Mouse (Mus musculus): ENCODE results near the gene Arhgap19. TPM values are rescaled to one million over a fixed set of nuclear protein-coding genes. Genes with fewer than 3 reads are reported as not detected.

The Arhgap19 gene
- polyA plus RNA-seq, 1 experiment from 2014 or later: 3.5 TPM

DNA sequence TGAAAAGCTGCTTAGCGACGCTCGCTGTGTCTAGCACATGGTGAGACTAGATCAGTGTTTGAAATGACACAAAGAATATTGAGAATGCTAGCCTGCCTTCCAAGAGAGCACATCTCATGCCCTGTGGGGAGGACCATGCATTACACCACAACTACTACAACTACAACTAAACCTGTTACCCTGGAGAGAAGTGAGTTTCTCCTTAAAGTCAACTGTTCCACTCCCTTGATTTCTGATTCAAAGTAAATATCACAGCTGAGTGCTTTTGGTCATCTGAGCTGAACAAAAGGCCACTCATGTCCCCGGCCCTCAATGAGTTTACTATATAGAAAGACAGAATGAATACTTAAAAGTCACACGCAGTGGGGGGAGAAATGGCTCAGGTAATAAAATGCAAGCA is 8.2 kb upstream of the Arhgap19 start:
- Histone ChIP-seq H3K9me3 (ENCODE audit: control insufficient read depth, low read length) (no peaks in the 10 kb centered on the region), H3K4me3 (ENCODE audit: low read depth, low read length) (no peak overlapping the region), H3K27ac (replicated peaks) (no peak overlapping the region), H3K4me1 (replicated peaks; ENCODE audit: control insufficient read depth, insufficient read depth) (no peaks in the 10 kb centered on the region), H3K4me2 (replicated peaks; ENCODE audit: low read depth) (no peak overlapping the region), H3K27me3 (ENCODE audit: control insufficient read depth, insufficient read depth, low read length) (no peaks in the 10 kb centered on the region), H3K36me3 (ENCODE audit: control insufficient read depth, insufficient read depth, low read length) (no peaks in the 10 kb centered on the region), H3K9ac (ENCODE audit: low read length) (no peak overlapping the region)
- DNase-seq (ENCODE audit: low spot score): no peak
- WGBS: 77% methylated on average over 5 of the region's 5 CpGs
- TF ChIP-seq CTCF (IDR thresholded peaks at IDR 0.05; ENCODE audit: low read depth): no peak
- TF ChIP-seq EP300 (optimal IDR thresholded peaks at IDR 0.05): no peak
- peak; percentile 27; the same call in 1 of the 2 replicates for ATAC-seq (ENCODE audit: low FRiP score, low TSS enrichment)

DNA sequence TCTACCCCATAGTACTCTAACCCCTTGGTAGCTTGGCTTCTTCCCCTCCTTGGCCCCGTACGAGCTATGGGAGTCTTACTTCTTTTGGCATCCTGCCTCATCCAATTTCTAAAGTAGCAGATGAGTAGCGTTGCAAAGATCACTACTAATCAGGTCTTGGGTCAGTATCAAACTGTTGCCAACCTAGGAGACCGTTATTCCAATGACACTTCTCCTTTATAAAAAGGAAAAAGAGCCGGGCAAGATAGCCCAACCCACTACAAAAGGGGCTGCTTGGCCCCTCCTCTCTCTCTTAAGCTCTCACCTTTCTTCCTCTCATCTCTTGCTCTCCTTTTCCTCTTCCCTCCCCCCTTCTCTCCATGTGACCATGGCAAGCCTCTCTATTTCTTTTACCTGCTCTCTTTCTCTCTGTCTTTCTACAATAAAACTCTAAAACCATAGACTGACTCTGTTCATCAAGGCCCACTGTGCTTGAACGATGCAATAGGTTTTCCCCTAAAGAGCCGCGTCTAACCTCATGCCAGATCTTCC is 6.3 kb upstream of the Arhgap19 start:
- no peak for TF ChIP-seq CTCF (IDR thresholded peaks at IDR 0.05; ENCODE audit: low read depth)
- no peak for TF ChIP-seq EP300 (optimal IDR thresholded peaks at IDR 0.05)
- no peak overlapping the region for H3K4me3 ChIP-seq (ENCODE audit: low read depth, low read length)
- WGBS: 74% methylated on average over 8 of the region's 8 CpGs
- no peak overlapping the region for H3K4me2 ChIP-seq (replicated peaks; ENCODE audit: low read depth)
- no peaks in the 10 kb centered on the region for H3K27me3 ChIP-seq (ENCODE audit: control insufficient read depth, insufficient read depth, low read length)
- H3K27ac ChIP-seq (replicated peaks): no peak overlapping the region
- no peak overlapping the region for H3K9ac ChIP-seq (ENCODE audit: low read length)
- ATAC-seq (ENCODE audit: low FRiP score, low TSS enrichment) (no peak), DNase-seq (ENCODE audit: low spot score) (no peak)
- H3K4me1 ChIP-seq (replicated peaks; ENCODE audit: control insufficient read depth, insufficient read depth): no peaks in the 10 kb centered on the region
- no peaks in the 10 kb centered on the region for H3K9me3 ChIP-seq (ENCODE audit: control insufficient read depth, low read length)
- H3K36me3 ChIP-seq (ENCODE audit: control insufficient read depth, insufficient read depth, low read length): no peaks in the 10 kb centered on the region

DNA sequence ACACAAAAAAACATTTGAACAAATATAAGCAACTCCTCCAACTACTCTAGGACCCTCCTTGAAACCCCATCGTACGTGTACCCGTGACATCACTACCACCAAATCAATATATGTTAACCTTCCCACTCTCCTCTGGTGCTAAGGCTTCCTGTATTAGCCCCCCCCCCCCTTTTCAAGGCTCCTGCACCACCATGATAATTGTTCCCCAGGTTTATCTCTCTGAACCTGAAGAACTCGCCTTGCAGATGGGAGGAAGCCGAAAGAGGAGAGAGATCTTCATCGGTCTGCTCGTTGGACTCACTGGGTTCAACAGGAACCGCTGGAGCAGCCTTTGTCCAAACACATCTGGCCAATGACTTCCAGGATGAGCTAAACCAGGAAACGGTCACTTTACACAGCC is 5.7 kb upstream of the Arhgap19 start:
- Histone ChIP-seq H3K9me3 (ENCODE audit: control insufficient read depth, low read length) (no peaks in the 10 kb centered on the region), H3K4me3 (ENCODE audit: low read depth, low read length) (no peak overlapping the region), H3K4me1 (replicated peaks; ENCODE audit: control insufficient read depth, insufficient read depth) (no peaks in the 10 kb centered on the region), H3K27ac (replicated peaks) (no peak overlapping the region), H3K27me3 (ENCODE audit: control insufficient read depth, insufficient read depth, low read length) (no peaks in the 10 kb centered on the region), H3K36me3 (ENCODE audit: control insufficient read depth, insufficient read depth, low read length) (no peaks in the 10 kb centered on the region), H3K9ac (ENCODE audit: low read length) (no peak overlapping the region), H3K4me2 (replicated peaks; ENCODE audit: low read depth) (no peak overlapping the region)
- TF ChIP-seq EP300 (optimal IDR thresholded peaks at IDR 0.05): no peak
- no peak for TF ChIP-seq CTCF (IDR thresholded peaks at IDR 0.05; ENCODE audit: low read depth)
- DNase-seq (ENCODE audit: low spot score): no peak
- 77% methylated on average over 9 of the region's 9 CpGs for WGBS
- no peak for ATAC-seq (ENCODE audit: low FRiP score, low TSS enrichment)

DNA sequence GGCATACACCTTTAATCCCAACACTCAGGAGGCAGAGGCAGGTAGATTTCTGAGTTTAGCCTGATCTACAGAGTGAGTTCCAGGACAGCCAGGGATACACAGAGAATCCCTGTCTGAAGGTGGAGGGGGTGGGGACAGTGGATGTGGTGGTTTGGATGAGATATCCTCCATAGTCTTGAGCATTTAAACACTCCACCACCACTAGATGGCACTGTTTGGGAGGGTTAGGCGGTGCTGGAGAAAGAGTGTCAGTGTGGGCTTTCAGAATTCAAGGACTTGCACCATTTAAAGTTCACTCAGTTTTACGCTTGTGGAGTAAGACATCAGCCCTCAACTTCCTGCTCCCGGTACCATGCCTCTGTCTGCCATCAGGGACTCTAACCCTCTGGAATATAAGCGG is 4.0 kb upstream of the Arhgap19 start:
- DNase-seq (ENCODE audit: low spot score) (no peak), ATAC-seq (ENCODE audit: low FRiP score, low TSS enrichment) (no peak)
- H3K36me3 ChIP-seq (ENCODE audit: control insufficient read depth, insufficient read depth, low read length): no peaks in the 10 kb centered on the region
- H3K4me1 ChIP-seq (replicated peaks; ENCODE audit: control insufficient read depth, insufficient read depth): no peaks in the 10 kb centered on the region
- peak; percentile 52 for TF ChIP-seq CTCF (IDR thresholded peaks at IDR 0.05; ENCODE audit: low read depth)
- no peak for TF ChIP-seq EP300 (optimal IDR thresholded peaks at IDR 0.05)
- no peak overlapping the region for H3K4me2 ChIP-seq (replicated peaks; ENCODE audit: low read depth)
- no peak overlapping the region for H3K27ac ChIP-seq (replicated peaks)
- no peak overlapping the region for H3K4me3 ChIP-seq (ENCODE audit: low read depth, low read length)
- H3K9me3 ChIP-seq (ENCODE audit: control insufficient read depth, low read length): no peaks in the 10 kb centered on the region
- H3K9ac ChIP-seq (ENCODE audit: low read length): no peak overlapping the region
- WGBS: 86% methylated on average over 4 of the region's 4 CpGs
- no peaks in the 10 kb centered on the region for H3K27me3 ChIP-seq (ENCODE audit: control insufficient read depth, insufficient read depth, low read length)

DNA sequence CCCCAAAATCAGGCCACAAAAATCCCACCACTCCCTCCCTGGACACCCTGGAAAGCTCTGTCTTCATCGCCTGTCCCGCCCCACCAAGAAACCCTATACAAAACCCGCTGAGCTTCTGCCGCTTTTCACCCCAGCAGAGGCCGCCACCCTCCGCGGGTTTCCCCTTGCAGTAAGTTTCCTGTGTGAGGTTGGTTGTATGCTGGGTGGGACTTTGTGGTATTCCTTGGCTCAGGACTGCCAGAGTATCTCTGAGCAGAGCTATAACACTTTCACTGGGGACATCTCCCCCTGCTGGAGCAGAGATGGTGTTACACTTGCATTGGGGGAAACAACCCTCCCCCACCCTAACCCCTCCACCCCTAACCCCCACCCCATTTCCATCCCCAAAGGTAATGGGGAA is 1.5 kb upstream of the Arhgap19 start:
- no peak overlapping the region for H3K9ac ChIP-seq (ENCODE audit: low read length)
- H3K27me3 ChIP-seq (ENCODE audit: control insufficient read depth, insufficient read depth, low read length): no peaks in the 10 kb centered on the region
- no peaks in the 10 kb centered on the region for H3K4me1 ChIP-seq (replicated peaks; ENCODE audit: control insufficient read depth, insufficient read depth)
- no peaks in the 10 kb centered on the region for H3K36me3 ChIP-seq (ENCODE audit: control insufficient read depth, insufficient read depth, low read length)
- ATAC-seq (ENCODE audit: low FRiP score, low TSS enrichment): no peak
- WGBS: 44% methylated on average over 7 of the region's 7 CpGs
- DNase-seq (ENCODE audit: low spot score): peak; percentile 51
- H3K9me3 ChIP-seq (ENCODE audit: control insufficient read depth, low read length): no peaks in the 10 kb centered on the region
- H3K4me3 ChIP-seq (ENCODE audit: low read depth, low read length): no peak overlapping the region
- H3K4me2 ChIP-seq (replicated peaks; ENCODE audit: low read depth): no peak overlapping the region
- no peak overlapping the region for H3K27ac ChIP-seq (replicated peaks)
- TF ChIP-seq EP300 (optimal IDR thresholded peaks at IDR 0.05) (no peak), CTCF (IDR thresholded peaks at IDR 0.05; ENCODE audit: low read depth) (peak; percentile 56)

DNA sequence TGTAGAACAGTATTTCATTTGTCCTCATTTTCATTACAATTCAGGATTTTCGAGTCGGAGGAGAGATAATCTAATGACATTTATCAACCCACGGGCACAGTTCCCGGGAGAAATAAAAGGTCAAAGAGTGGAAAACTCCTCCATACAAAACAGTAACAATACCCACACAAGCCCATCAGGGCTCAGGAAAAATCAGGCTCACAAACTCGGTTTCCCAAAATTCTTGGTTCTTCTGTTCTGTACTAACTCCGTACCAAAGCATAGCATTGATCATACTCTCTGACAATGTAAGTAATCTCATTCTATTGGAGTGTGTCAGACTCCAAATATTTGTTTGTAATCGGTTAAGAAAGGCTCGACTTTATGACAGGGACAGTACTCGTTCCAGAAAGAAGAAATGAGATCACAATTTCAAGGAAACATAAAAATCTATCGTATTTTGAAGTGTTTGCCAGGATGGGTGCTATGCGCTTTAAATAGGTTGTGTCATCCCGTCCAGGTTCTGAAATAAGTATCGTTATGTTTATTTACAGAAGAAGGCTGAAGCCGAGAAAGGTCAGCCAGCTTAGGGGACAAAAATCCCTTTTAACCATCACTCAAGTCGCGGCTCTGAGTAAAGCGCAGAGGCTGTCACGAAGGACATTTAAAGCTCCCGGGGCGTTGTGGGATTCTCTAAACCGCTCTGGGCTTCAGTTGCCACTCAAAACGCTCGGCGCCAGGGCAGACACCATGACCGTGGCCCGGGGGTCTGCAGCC is 683 bp downstream of the Arhgap19 start:
- Histone ChIP-seq H3K27ac (replicated peaks) (peak overlapping the region; percentile 45; the same call in 1 of the 2 replicates), H3K27me3 (ENCODE audit: control insufficient read depth, insufficient read depth, low read length) (no peaks in the 10 kb centered on the region), H3K9me3 (ENCODE audit: control insufficient read depth, low read length) (no peaks in the 10 kb centered on the region), H3K9ac (ENCODE audit: low read length) (peak overlapping the region; percentile 74), H3K4me3 (ENCODE audit: low read depth, low read length) (peak overlapping the region; percentile 99), H3K4me1 (replicated peaks; ENCODE audit: control insufficient read depth, insufficient read depth) (no peaks in the 10 kb centered on the region), H3K4me2 (replicated peaks; ENCODE audit: low read depth) (peak overlapping the region; percentile 88), H3K36me3 (ENCODE audit: control insufficient read depth, insufficient read depth, low read length) (no peaks in the 10 kb centered on the region)
- 1% methylated on average over 26 of the region's 26 CpGs for WGBS
- DNase-seq (ENCODE audit: low spot score) (no peak), ATAC-seq (ENCODE audit: low FRiP score, low TSS enrichment) (no peak)
- no peak for TF ChIP-seq CTCF (IDR thresholded peaks at IDR 0.05; ENCODE audit: low read depth)
- no peak for TF ChIP-seq EP300 (optimal IDR thresholded peaks at IDR 0.05)

All from stomach, postnatal 0 days (tissue).